Mouse (Mus musculus): Measurements from ENCODE around the gene Sae1. TPM values are rescaled to one million over a fixed set of nuclear protein-coding genes. Genes with fewer than 3 reads are reported as not detected.

Sae1 gene
- polyA plus RNA-seq, 1 experiment from 2014 or later, result 282 TPM

- Histone ChIP-seq H3K27me3 (no peaks in the 10 kb centered on the region), H3K4me3 (no peak overlapping the region), H3K9me3 (no peaks in the 10 kb centered on the region), H3K9ac (no peak overlapping the region), H3K4me1 (peaks cover 8% of the 10 kb centered on the region; the same call in 1 of the 2 replicates), H3K4me2 (no peak overlapping the region), H3K27ac (no peak overlapping the region), H3K36me3 (peaks cover 27% of the 10 kb centered on the region)
- WGBS, result 66% methylated on average over 2 of the region's 2 CpGs
- ATAC-seq (ENCODE audit: insufficient number of reproducible peaks, low FRiP score, low TSS enrichment, low read depth), result no peak
Measured at GRCm38 (mm10) chr7:16412930-16413329, 25.3 kb upstream of the Sae1 start.

GRCm38 (mm10) chr7:16412220-16412896, 24.8 kb upstream of the Sae1 start:
- H3K4me2 ChIP-seq, result no peak overlapping the region
- H3K4me3 ChIP-seq, result no peak overlapping the region
- no peak overlapping the region for H3K9ac ChIP-seq
- peaks cover 8% of the 10 kb centered on the region; the same call in 1 of the 2 replicates for H3K4me1 ChIP-seq
- no peaks in the 10 kb centered on the region for H3K9me3 ChIP-seq
- peaks cover 21% of the 10 kb centered on the region for H3K36me3 ChIP-seq
- 87% methylated on average over 8 of the region's 8 CpGs for WGBS
- ATAC-seq (ENCODE audit: insufficient number of reproducible peaks, low FRiP score, low TSS enrichment, low read depth), result no peak
- no peak overlapping the region for H3K27ac ChIP-seq
- no peaks in the 10 kb centered on the region for H3K27me3 ChIP-seq

DNA sequence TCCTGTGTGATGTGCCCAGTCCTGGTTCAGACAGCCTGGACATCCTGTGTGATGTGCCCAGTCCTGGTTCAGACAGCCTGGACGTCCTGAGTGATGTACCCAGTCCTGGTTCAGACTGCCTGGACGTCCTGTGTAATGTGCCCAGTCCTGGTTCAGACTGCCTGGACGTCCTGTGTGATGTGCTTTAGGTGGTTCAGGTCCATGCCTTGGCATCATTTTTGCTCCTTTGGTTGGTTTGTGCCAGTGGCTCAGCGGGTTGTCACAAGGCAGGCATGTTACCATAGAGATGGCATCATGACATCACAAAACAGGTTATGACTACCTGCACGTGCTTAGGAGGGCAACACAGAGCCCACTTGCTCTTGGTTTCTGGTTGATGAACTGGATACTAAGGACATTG, 23.5 kb upstream of the Sae1 start:
- no peak overlapping the region for H3K4me3 ChIP-seq
- peaks cover 12% of the 10 kb centered on the region for H3K4me1 ChIP-seq
- no peak for ATAC-seq (ENCODE audit: insufficient number of reproducible peaks, low FRiP score, low TSS enrichment, low read depth)
- H3K4me2 ChIP-seq, result no peak overlapping the region
- no peak overlapping the region for H3K27ac ChIP-seq
- no peaks in the 10 kb centered on the region for H3K27me3 ChIP-seq
- H3K9ac ChIP-seq, result no peak overlapping the region
- peaks cover 9% of the 10 kb centered on the region; the same call in 1 of the 2 replicates for H3K36me3 ChIP-seq
- H3K9me3 ChIP-seq, result no peaks in the 10 kb centered on the region
- 87% methylated on average over 5 of the region's 5 CpGs for WGBS

DNA sequence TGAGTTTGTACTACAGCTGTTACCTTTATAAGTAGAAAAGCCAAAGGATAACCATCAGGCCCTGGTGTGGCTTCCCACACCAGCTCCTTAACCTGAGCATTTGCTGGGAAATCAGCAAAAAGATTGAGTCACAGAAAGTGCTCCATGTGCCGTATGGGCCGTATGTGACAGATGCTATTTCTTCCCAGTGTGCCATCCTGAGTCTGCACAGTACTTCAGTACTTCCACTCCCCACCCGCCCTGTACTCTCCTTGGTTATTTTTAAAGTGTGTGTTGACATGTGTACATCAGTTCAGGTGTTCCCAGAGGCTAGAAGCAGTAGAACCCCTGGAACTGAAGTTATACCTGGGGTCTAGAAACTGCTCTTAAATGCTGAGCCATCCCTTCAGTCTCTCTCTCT, 19.4 kb upstream of the Sae1 start:
- peaks cover 32% of the 10 kb centered on the region for H3K4me1 ChIP-seq
- no peaks in the 10 kb centered on the region for H3K27me3 ChIP-seq
- H3K4me3 ChIP-seq, result no peak overlapping the region
- no peak overlapping the region for H3K9ac ChIP-seq
- ATAC-seq (ENCODE audit: insufficient number of reproducible peaks, low FRiP score, low TSS enrichment, low read depth), result no peak
- 0 out of 2 replicates have a peak overlapping the region, but pooled peaks have one; percentile 22 for H3K27ac ChIP-seq
- 0 out of 2 replicates have a peak, but pooled peaks cover 3% of the 10 kb centered on the region for H3K36me3 ChIP-seq
- no peak overlapping the region for H3K4me2 ChIP-seq
- 91% methylated on average over 3 of the region's 3 CpGs for WGBS
- no peaks in the 10 kb centered on the region for H3K9me3 ChIP-seq

DNA sequence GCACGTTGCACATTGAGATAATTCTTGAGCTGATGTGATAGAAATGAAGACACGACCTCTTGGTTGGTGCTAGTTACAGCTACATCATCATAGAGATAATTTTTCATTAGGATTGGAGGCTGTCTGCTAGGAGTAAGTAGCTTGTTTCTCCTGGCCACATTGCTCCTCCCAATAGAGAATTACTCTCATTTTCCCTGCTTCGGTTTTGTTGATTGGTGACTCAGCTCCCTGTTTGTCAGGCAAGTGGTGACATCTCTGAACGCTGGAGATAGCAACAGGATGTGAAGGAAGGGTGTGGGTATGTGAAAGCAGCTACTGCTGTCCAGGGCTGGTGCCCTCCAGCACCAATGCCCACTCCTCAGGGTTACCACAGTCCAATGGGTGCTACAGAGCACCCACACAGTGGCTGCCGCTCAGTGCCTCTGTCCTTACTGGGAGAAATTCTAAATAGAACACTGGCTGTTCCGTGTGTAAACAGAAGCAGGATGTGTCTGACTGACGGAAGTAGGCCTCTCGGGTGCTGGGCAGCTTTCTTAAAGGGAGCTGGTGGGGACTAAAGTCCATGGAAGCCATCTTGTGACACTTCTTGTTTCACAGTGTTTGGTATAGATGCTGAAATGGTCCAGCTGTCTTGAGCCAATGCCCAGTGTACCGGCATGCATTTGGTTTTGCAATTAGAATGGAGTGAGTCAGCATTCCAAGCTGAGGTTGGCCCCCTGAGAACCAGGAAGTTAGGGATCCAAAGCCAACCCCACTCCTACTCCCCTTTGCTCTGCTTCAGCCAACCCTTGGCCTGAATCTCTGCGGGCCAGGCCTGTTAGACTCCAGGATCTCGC, 18.1 kb upstream of the Sae1 start:
- no peaks in the 10 kb centered on the region for H3K9me3 ChIP-seq
- H3K27ac ChIP-seq, result peak overlapping the region; percentile 95
- H3K4me2 ChIP-seq, result peak overlapping the region; percentile 34
- 0 out of 2 replicates have a peak, but pooled peaks cover 3% of the 10 kb centered on the region for H3K36me3 ChIP-seq
- peaks cover 32% of the 10 kb centered on the region for H3K4me1 ChIP-seq
- H3K9ac ChIP-seq, result no peak overlapping the region
- no peak for ATAC-seq (ENCODE audit: insufficient number of reproducible peaks, low FRiP score, low TSS enrichment, low read depth)
- WGBS, result 50% methylated on average over 11 of the region's 11 CpGs
- peak overlapping the region; percentile 18 for H3K4me3 ChIP-seq
- H3K27me3 ChIP-seq, result no peaks in the 10 kb centered on the region

DNA sequence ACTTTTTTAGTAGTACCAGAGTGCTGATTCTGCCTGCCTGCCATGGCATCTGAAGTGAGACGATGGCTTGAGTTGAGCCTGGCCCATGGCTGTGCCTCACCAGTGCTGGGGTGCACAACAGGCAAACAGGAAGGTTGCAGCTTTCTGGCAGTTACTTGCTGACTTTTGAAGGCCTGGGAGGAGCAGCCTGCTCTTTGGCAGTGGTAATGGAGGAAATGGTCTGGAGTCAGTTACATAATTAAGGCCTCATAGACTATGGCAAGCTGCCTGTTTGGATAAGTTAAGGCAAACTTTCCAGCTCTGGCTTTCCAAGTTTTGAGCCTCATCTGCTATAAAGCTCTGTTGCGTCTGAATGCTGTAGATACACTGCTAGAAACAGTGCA, 17.5 kb upstream of the Sae1 start:
- WGBS, result 40% methylated on average over 2 of the region's 2 CpGs
- H3K9ac ChIP-seq, result no peak overlapping the region
- no peaks in the 10 kb centered on the region for H3K27me3 ChIP-seq
- H3K9me3 ChIP-seq, result no peaks in the 10 kb centered on the region
- peak overlapping the region; percentile 18; the same call in 1 of the 2 replicates for H3K4me3 ChIP-seq
- no peak for ATAC-seq (ENCODE audit: insufficient number of reproducible peaks, low FRiP score, low TSS enrichment, low read depth)
- H3K27ac ChIP-seq, result peak overlapping the region; percentile 95
- H3K4me2 ChIP-seq, result peak overlapping the region; percentile 34
- H3K4me1 ChIP-seq, result peaks cover 32% of the 10 kb centered on the region
- no peaks in the 10 kb centered on the region for H3K36me3 ChIP-seq

GRCm38 (mm10) chr7:16404315-16405072, 16.9 kb upstream of the Sae1 start:
- Histone ChIP-seq H3K9ac (no peak overlapping the region), H3K4me3 (peak overlapping the region; percentile 18; the same call in 1 of the 2 replicates), H3K9me3 (no peaks in the 10 kb centered on the region), H3K4me1 (peaks cover 32% of the 10 kb centered on the region), H3K27me3 (no peaks in the 10 kb centered on the region), H3K4me2 (peak overlapping the region; percentile 34), H3K27ac (peak overlapping the region; percentile 95), H3K36me3 (no peaks in the 10 kb centered on the region)
- WGBS, result 78% methylated on average over 3 of the region's 3 CpGs
- no peak for ATAC-seq (ENCODE audit: insufficient number of reproducible peaks, low FRiP score, low TSS enrichment, low read depth)

- H3K4me1 ChIP-seq, result peaks cover 40% of the 10 kb centered on the region
- H3K4me2 ChIP-seq, result peak overlapping the region; percentile 81
- no peaks in the 10 kb centered on the region for H3K27me3 ChIP-seq
- peak overlapping the region; percentile 100 for H3K9ac ChIP-seq
- WGBS, result 24% methylated on average over 21 of the region's 21 CpGs
- H3K9me3 ChIP-seq, result no peaks in the 10 kb centered on the region
- no peak for ATAC-seq (ENCODE audit: insufficient number of reproducible peaks, low FRiP score, low TSS enrichment, low read depth)
- peak overlapping the region; percentile 82 for H3K27ac ChIP-seq
- H3K36me3 ChIP-seq, result no peaks in the 10 kb centered on the region
- H3K4me3 ChIP-seq, result peak overlapping the region; percentile 86
Measured at GRCm38 (mm10) chr7:16402968-16403948, 15.7 kb upstream of the Sae1 start.

DNA sequence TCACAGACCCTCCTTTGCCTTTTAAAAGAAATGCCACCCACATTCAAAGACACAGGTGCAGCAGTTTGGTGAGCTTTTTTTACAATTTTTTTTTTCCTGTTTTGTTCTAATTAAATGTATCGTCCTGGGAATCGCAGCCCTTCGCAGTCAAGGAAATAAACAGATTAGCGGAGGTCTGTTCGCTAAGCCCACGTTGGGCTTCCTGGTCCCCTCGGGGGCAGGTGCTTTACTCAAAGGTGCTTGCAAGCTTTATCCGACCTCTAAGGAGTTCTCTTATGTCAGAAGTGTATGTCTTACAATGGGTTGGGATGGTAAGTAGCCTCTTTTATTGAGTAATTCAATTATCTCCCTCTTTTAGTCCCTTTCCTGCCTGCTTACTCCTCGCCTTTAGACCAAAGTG, 14.8 kb upstream of the Sae1 start:
- H3K4me1 ChIP-seq, result peaks cover 40% of the 10 kb centered on the region
- no peaks in the 10 kb centered on the region for H3K27me3 ChIP-seq
- peak overlapping the region; percentile 86 for H3K4me3 ChIP-seq
- H3K9me3 ChIP-seq, result no peaks in the 10 kb centered on the region
- no peak for ATAC-seq (ENCODE audit: insufficient number of reproducible peaks, low FRiP score, low TSS enrichment, low read depth)
- H3K27ac ChIP-seq, result peak overlapping the region; percentile 100
- H3K36me3 ChIP-seq, result no peaks in the 10 kb centered on the region
- peak overlapping the region; percentile 81 for H3K4me2 ChIP-seq
- H3K9ac ChIP-seq, result peak overlapping the region; percentile 100
- WGBS, result 2% methylated on average over 9 of the region's 9 CpGs

- Histone ChIP-seq H3K4me3 (peak overlapping the region; percentile 86), H3K9ac (peak overlapping the region; percentile 100), H3K27ac (peak overlapping the region; percentile 100), H3K4me2 (peak overlapping the region; percentile 81), H3K9me3 (no peaks in the 10 kb centered on the region), H3K36me3 (no peaks in the 10 kb centered on the region), H3K4me1 (peaks cover 40% of the 10 kb centered on the region), H3K27me3 (no peaks in the 10 kb centered on the region)
- under 1% methylated on average over 17 of the region's 17 CpGs for WGBS
- ATAC-seq (ENCODE audit: insufficient number of reproducible peaks, low FRiP score, low TSS enrichment, low read depth), result no peak
Measured at GRCm38 (mm10) chr7:16401991-16402431, 14.4 kb upstream of the Sae1 start.

All from limb, embryonic 15.5 days (tissue).